Mouse (Mus musculus) lung, embryonic 14.5 days (tissue): ENCODE measurements around the gene Tmem87a. TPM values are rescaled to one million over a fixed set of nuclear protein-coding genes. Genes with fewer than 3 reads are reported as not detected.

ENCODE experiments used
- ATAC-seq: fragments of 200-750 bp; cut with Nextera tagmentation; 2 replicates; pipeline ENCODE4 v1.8.0; 2017; ENCODE audit warnings: mild to moderate bottlenecking, moderate TSS enrichment, moderate library complexity; ENCODE audit not compliant: insufficient read depth
- DNase-seq: peaks from one replicate; pipeline ENCODE4 v3.0.0-alpha.2; 2015
- H3K27ac ChIP-seq: fragments of 300-500 bp; sonication (generic); 2 replicates; pipeline ENCODE4 v1.5.1; 2014; ENCODE audit warnings: low read depth, mild to moderate bottlenecking, moderate library complexity
- H3K27me3 ChIP-seq: fragments of 300-500 bp; sonication (generic); 2 replicates; pipeline ENCODE4 v1.6.1; 2014; ENCODE audit warnings: low read length, control low read depth; ENCODE audit not compliant: insufficient read depth
- H3K36me3 ChIP-seq: fragments of 300-500 bp; sonication (generic); 2 replicates; pipeline ENCODE4 v1.6.1; 2014; ENCODE audit warnings: control low read depth; ENCODE audit not compliant: insufficient read depth
- H3K4me1 ChIP-seq: fragments of 300-500 bp; sonication (generic); 2 replicates; pipeline ENCODE4 v1.6.1; 2014; ENCODE audit warnings: antibody characterized with exemption, control low read depth; ENCODE audit not compliant: insufficient read depth
- H3K4me2 ChIP-seq: fragments of 300-500 bp; sonication (generic); 2 replicates; pipeline ENCODE4 v1.6.1; 2014; ENCODE audit warnings: mild to moderate bottlenecking
- H3K4me3 ChIP-seq: fragments of 300-500 bp; sonication (generic); 2 replicates; pipeline ENCODE4 v1.5.1; 2014; ENCODE audit warnings: low read depth, low read length
- H3K9ac ChIP-seq: fragments of 300-500 bp; sonication (generic); 2 replicates; pipeline ENCODE4 v1.6.1; 2014
- H3K9me3 ChIP-seq: fragments of 300-500 bp; sonication (generic); 2 replicates; pipeline ENCODE4 v1.6.1; 2016; ENCODE audit warnings: low read depth, low read length, control low read depth
- CTCF ChIP-seq: IDR thresholded peaks from 2 replicates; pipeline ENCODE4 v1.5.1; 2016; ENCODE audit warnings: antibody characterized with exemption, low read depth
- whole genome bisulfite sequencing: fragments of 180-500 bp; shearing (Covaris S2); extraction: QIAGEN DNeasy Blood & Tissue Kit; methylation state at CpG from one replicate; pipeline ENCODE4 v1.1.7; 2014; 5-methylcytosine and 5-hydroxymethylcytosine counted together
- polyA plus RNA-seq: library from polyadenylated mRNA; unstranded; fragments of >200 nt; fragmentation: Nextera tagmentation; extraction: Ambion mirVana; gene quantifications from 2 replicates; pipeline ENCODE4 v1.2.1, GENCODE M21; 2014

The Tmem87a gene
- polyA plus RNA-seq, 1 experiment from 2014 or later: 12.4 TPM

- Histone ChIP-seq H3K27ac (no peak overlapping the region), H3K9me3 (no peaks in the 10 kb centered on the region), H3K36me3 (peaks cover 58% of the 10 kb centered on the region), H3K27me3 (no peaks in the 10 kb centered on the region), H3K4me1 (no peaks in the 10 kb centered on the region), H3K4me3 (no peak overlapping the region), H3K4me2 (no peak overlapping the region), H3K9ac (no peak overlapping the region)
- ATAC-seq (no peak), DNase-seq (peak; percentile 52)
- peak; percentile 47 for TF ChIP-seq CTCF
- WGBS: 53% methylated on average over 2 of the region's 2 CpGs
Measured at GRCm38 (mm10) chr2:120337886-120338285, 66.0 kb downstream of the Tmem87a start.

- Histone ChIP-seq H3K4me3 (no peak overlapping the region), H3K27me3 (no peaks in the 10 kb centered on the region), H3K4me1 (no peaks in the 10 kb centered on the region), H3K9ac (no peak overlapping the region), H3K36me3 (peaks cover 58% of the 10 kb centered on the region), H3K9me3 (no peaks in the 10 kb centered on the region), H3K4me2 (no peak overlapping the region), H3K27ac (no peak overlapping the region)
- no peak for ATAC-seq
- WGBS: 78% methylated on average over 4 of the region's 4 CpGs
- TF ChIP-seq CTCF: no peak
- DNase-seq: no peak
Measured at GRCm38 (mm10) chr2:120331575-120331974, 72.3 kb downstream of the Tmem87a start.

- DNase-seq: no peak
Measured at GRCm38 (mm10) chr2:120315077-120315476, 88.8 kb downstream of the Tmem87a start.

GRCm38 (mm10) chr2:120314487-120314886, 89.4 kb downstream of the Tmem87a start:
- Histone ChIP-seq H3K9ac (no peak overlapping the region), H3K4me1 (no peaks in the 10 kb centered on the region), H3K27ac (no peak overlapping the region), H3K36me3 (peaks cover 31% of the 10 kb centered on the region), H3K27me3 (no peaks in the 10 kb centered on the region), H3K9me3 (no peaks in the 10 kb centered on the region), H3K4me2 (no peak overlapping the region), H3K4me3 (no peak overlapping the region)
- DNase-seq: no peak
- 84% methylated on average over 4 of the region's 4 CpGs for WGBS
- no peak for TF ChIP-seq CTCF
- no peak for ATAC-seq

More at GRCm38 (mm10) chr2:120315077-120315476, 88.8 kb downstream of the Tmem87a start:
- Histone ChIP-seq H3K4me3 (no peak overlapping the region), H3K27ac (no peak overlapping the region), H3K9me3 (no peaks in the 10 kb centered on the region), H3K4me2 (no peak overlapping the region), H3K27me3 (no peaks in the 10 kb centered on the region), H3K4me1 (no peaks in the 10 kb centered on the region), H3K9ac (no peak overlapping the region), H3K36me3 (peaks cover 33% of the 10 kb centered on the region)
- no peak for TF ChIP-seq CTCF
- WGBS: 62% methylated on average over 4 of the region's 4 CpGs
- ATAC-seq: no peak

- no peak within 1 kb of the TSS for H3K27ac ChIP-seq
Measured at GRCm38 (mm10) chr2:120313976-120314375, 89.9 kb downstream of the Tmem87a start, which contains the start of gene Pla2g4f. Gene Pla2g4f (minus strand): TSS chr2:120314165.

GRCm38 (mm10) chr2:120312276-120312825, 91.6 kb downstream of the Tmem87a start:
- WGBS: 78% methylated on average over 7 of the region's 7 CpGs

More at GRCm38 (mm10) chr2:120313976-120314375, 89.9 kb downstream of the Tmem87a start, which contains the start of gene Pla2g4f:
- Histone ChIP-seq H3K36me3 (peaks cover 26% of the 10 kb centered on the region), H3K9me3 (no peaks in the 10 kb centered on the region), H3K4me1 (no peaks in the 10 kb centered on the region), H3K4me3 (no peak within 1 kb of the TSS), H3K9ac (no peak within 1 kb of the TSS), H3K4me2 (no peak within 1 kb of the TSS), H3K27me3 (no peaks in the 10 kb centered on the region)
- ATAC-seq (peak; percentile 63; the same call in 1 of the 2 replicates), DNase-seq (peak; percentile 34)
- no peak for TF ChIP-seq CTCF
- 43% methylated on average over 3 of the region's 3 CpGs for WGBS

More at GRCm38 (mm10) chr2:120312276-120312825, 91.6 kb downstream of the Tmem87a start:
- TF ChIP-seq CTCF: no peak
- H3K9ac ChIP-seq: no peak overlapping the region
- H3K4me3 ChIP-seq: no peak overlapping the region
- DNase-seq: no peak
- H3K4me2 ChIP-seq: no peak overlapping the region
- peaks cover 9% of the 10 kb centered on the region for H3K36me3 ChIP-seq
- H3K4me1 ChIP-seq: no peaks in the 10 kb centered on the region
- no peaks in the 10 kb centered on the region for H3K27me3 ChIP-seq
- ATAC-seq: no peak
- no peak overlapping the region for H3K27ac ChIP-seq
- no peaks in the 10 kb centered on the region for H3K9me3 ChIP-seq

Other genes with a start within 250 kb of the Tmem87a start
- gene Ehd4, start 249.5 kb downstream of the Tmem87a start, polyA plus RNA-seq: 60.7 and 62.9 TPM in 2 replicates
- gene Pla2g4e, start 158.8 kb downstream of the Tmem87a start, polyA plus RNA-seq: 0.11 TPM in 1 of 2 replicates, not detected in the other
- gene Pla2g4d, start 114.9 kb downstream of the Tmem87a start, polyA plus RNA-seq: not detected in 2 replicates
- gene Pla2g4f, start 89.9 kb downstream of the Tmem87a start, polyA plus RNA-seq: 0.11 and 0.12 TPM in 2 replicates
- 21.9 and 22.4 TPM in 2 replicates for gene Vps39, start 51.0 kb downstream of the Tmem87a start, polyA plus RNA-seq
- 7.2 and 8.5 TPM in 2 replicates for gene Ganc, start 217 bp downstream of the Tmem87a start, polyA plus RNA-seq
- gene Capn3, start 51.9 kb upstream of the Tmem87a start, polyA plus RNA-seq: 0.33 and 0.95 TPM in 2 replicates
- gene Zfp106, start 159.7 kb upstream of the Tmem87a start, polyA plus RNA-seq: 54.0 and 57.9 TPM in 2 replicates
- 54.7 and 58.2 TPM in 2 replicates for gene Snap23, start 163.6 kb upstream of the Tmem87a start, polyA plus RNA-seq
- 25.7 and 26.0 TPM in 2 replicates for gene Haus2, start 205.3 kb upstream of the Tmem87a start, polyA plus RNA-seq
- 22.6 and 23.5 TPM in 2 replicates for gene Lrrc57, start 205.4 kb upstream of the Tmem87a start, polyA plus RNA-seq
- gene Stard9, start 225.0 kb upstream of the Tmem87a start, polyA plus RNA-seq: 14.1 and 14.9 TPM in 2 replicates